Mouse (Mus musculus) limb, embryonic 14.5 days (tissue): Measurements from ENCODE around the gene Gldc. TPM values are rescaled to one million over a fixed set of nuclear protein-coding genes. Genes with fewer than 3 reads are reported as not detected.

Experiments
- ATAC-seq: fragments of 200-750 bp; cut with Nextera tagmentation; 2 replicates; pipeline ENCODE4 v1.8.0; 2017; ENCODE audit warnings: low read depth, moderate number of reproducible peaks, moderate TSS enrichment; ENCODE audit not compliant: low FRiP score
- DNase-seq: peaks from one replicate; pipeline ENCODE4 v3.0.0-alpha.2; 2015; ENCODE audit warnings: low spot score
- H3K27ac ChIP-seq: fragments of 300-500 bp; sonication (generic); replicated peaks from 2 replicates; pipeline ENCODE4 v1.5.1; 2014; ENCODE audit warnings: low read depth, mild to moderate bottlenecking, low read length, moderate library complexity, mixed read lengths
- H3K27me3 ChIP-seq: fragments of 300-500 bp; sonication (generic); 2 replicates; pipeline ENCODE4 v1.6.1; 2014; ENCODE audit warnings: low read length, mixed read lengths; ENCODE audit not compliant: control insufficient read depth, insufficient read depth
- H3K36me3 ChIP-seq: fragments of 300-500 bp; sonication (generic); 2 replicates; pipeline ENCODE4 v1.6.1; 2014; ENCODE audit warnings: mild to moderate bottlenecking, low read length, moderate library complexity, mixed read lengths; ENCODE audit not compliant: control insufficient read depth, insufficient read depth
- H3K4me1 ChIP-seq: fragments of 300-500 bp; sonication (generic); 2 replicates; pipeline ENCODE4 v1.6.1; 2014; ENCODE audit warnings: antibody characterized with exemption, low read length, mixed read lengths; ENCODE audit not compliant: control insufficient read depth, insufficient read depth
- H3K4me2 ChIP-seq: fragments of 300-500 bp; sonication (generic); replicated peaks from 2 replicates; pipeline ENCODE4 v1.6.1; 2014; ENCODE audit warnings: low read depth, mild to moderate bottlenecking, low read length, moderate library complexity; ENCODE audit not compliant: severe bottlenecking
- H3K4me3 ChIP-seq: fragments of 300-500 bp; sonication (generic); replicated peaks from 2 replicates; pipeline ENCODE4 v1.5.1; 2014; ENCODE audit warnings: low read length
- H3K9ac ChIP-seq: fragments of 300-500 bp; sonication (generic); 2 replicates; pipeline ENCODE4 v1.6.1; 2014; ENCODE audit warnings: mild to moderate bottlenecking, low read depth, low read length, moderate library complexity; ENCODE audit not compliant: severe bottlenecking
- H3K9me3 ChIP-seq: fragments of 300-500 bp; sonication (generic); 2 replicates; pipeline ENCODE4 v1.6.1; 2016; ENCODE audit warnings: low read length; ENCODE audit not compliant: control insufficient read depth
- POLR2A ChIP-seq: fragments of 200-500 bp; IDR thresholded peaks from 2 replicates; pipeline ENCODE4 v1.8.0; 2012; ENCODE audit warnings: inconsistent platforms, mild to moderate bottlenecking, moderate library complexity, borderline replicate concordance; ENCODE audit not compliant: insufficient read depth, insufficient read length; ENCODE audit errors: extremely low read depth
- WGBS: fragments of 180-500 bp; shearing (Covaris S2); extraction: QIAGEN DNeasy Blood & Tissue Kit; methylation state at CpG from one replicate; pipeline ENCODE4 v1.1.7; 2014; 5-methylcytosine and 5-hydroxymethylcytosine counted together
- polyA plus RNA-seq, 2 experiments: library from polyadenylated mRNA; depleted of rRNA in 1 of 2; stranded (reverse) in 1 of 2; unstranded in 1 of 2; fragments of >200 nt; fragmentation: Nextera tagmentation in 1 of 2; extraction: Ambion mirVana in 1 of 2; gene quantifications; 2 replicates each; pipeline versions ENCODE4 v1.2.1 to v1.2.3; 2012 to 2014

Gldc gene
- polyA plus RNA-seq, 2 experiments: 6.6 to 8.9 TPM

DNA sequence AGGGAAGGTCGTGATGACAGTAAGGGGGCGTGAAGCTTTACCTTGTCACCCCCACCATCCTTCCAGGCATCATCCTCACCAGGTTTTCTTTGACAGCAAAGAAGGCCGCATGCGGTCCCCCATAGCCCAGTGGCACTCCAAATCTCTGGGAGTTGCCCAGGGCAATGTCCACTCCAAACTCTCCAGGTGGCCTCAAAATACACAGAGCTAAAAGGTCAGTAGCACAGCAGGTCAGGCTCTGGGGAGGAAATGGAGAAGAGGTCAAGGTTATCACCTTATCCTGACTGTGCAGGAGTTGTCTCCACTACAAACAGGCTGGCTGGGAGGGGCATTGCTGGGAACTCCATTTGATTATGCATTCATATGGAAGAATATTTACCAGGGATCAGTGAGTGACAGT, 30.1 kb downstream of the Gldc start:
- TF ChIP-seq POLR2A: no peak
- H3K9me3 ChIP-seq: no peaks in the 10 kb centered on the region
- H3K4me1 ChIP-seq: no peaks in the 10 kb centered on the region
- ATAC-seq: no peak
- H3K27me3 ChIP-seq: no peaks in the 10 kb centered on the region
- no peak overlapping the region for H3K4me2 ChIP-seq
- no peaks in the 10 kb centered on the region for H3K36me3 ChIP-seq
- H3K4me3 ChIP-seq: no peak overlapping the region
- no peak overlapping the region for H3K9ac ChIP-seq
- H3K27ac ChIP-seq: no peak overlapping the region
- DNase-seq: no peak
- WGBS: 80% methylated on average over 4 of the region's 4 CpGs

DNA sequence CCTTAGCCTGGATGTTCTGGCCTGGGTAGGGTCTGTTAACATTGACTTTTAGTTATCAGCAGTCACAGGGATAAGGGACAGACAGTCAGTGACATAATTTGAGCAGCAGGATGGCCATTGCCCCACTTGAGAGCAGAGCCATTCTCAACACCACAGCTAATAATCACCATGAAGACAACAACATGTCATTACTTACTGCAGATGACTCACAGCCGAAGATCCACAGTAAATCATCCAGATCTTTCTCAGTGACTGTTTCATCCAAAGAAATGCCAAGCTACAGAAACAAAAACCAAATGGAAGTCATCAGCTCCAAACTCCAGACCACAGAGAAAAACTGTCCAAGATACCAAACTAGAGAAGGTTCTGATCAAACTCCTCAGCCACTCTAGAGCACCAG, 38.9 kb downstream of the Gldc start:
- no peak for TF ChIP-seq POLR2A
- Histone ChIP-seq H3K9ac (no peak overlapping the region), H3K4me1 (no peaks in the 10 kb centered on the region), H3K27me3 (no peaks in the 10 kb centered on the region), H3K4me3 (no peak overlapping the region), H3K4me2 (no peak overlapping the region), H3K9me3 (no peaks in the 10 kb centered on the region), H3K27ac (no peak overlapping the region), H3K36me3 (no peaks in the 10 kb centered on the region)
- ATAC-seq (no peak), DNase-seq (no peak)
- 83% methylated on average over 1 of the region's 1 CpGs for WGBS

DNA sequence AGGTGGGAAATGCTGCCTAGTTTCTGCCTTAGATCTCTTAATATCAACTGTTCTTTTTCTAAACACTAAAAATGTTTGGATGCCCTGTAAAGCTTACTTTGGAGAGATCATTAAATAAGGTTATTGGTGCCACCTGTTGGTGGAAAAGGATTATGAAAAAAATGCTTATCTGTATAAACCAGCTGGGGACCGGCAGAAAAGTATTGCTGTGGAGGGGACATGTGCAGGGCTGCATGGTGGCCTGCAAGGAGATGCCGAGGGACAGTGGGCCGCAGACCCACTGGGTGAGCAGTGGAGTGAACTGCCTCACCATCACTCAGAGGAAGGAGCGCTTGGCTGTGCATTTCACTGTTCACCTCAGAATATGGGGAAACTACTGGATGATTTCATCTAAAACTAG, 47.1 kb downstream of the Gldc start:
- no peak overlapping the region for H3K9ac ChIP-seq
- TF ChIP-seq POLR2A: no peak
- no peaks in the 10 kb centered on the region for H3K36me3 ChIP-seq
- no peak overlapping the region for H3K4me2 ChIP-seq
- no peaks in the 10 kb centered on the region for H3K27me3 ChIP-seq
- H3K4me3 ChIP-seq: no peak overlapping the region
- H3K27ac ChIP-seq: no peak overlapping the region
- no peaks in the 10 kb centered on the region for H3K4me1 ChIP-seq
- H3K9me3 ChIP-seq: no peaks in the 10 kb centered on the region
- DNase-seq (peak; percentile 68), ATAC-seq (no peak)
- WGBS: 69% methylated on average over 4 of the region's 4 CpGs

DNA sequence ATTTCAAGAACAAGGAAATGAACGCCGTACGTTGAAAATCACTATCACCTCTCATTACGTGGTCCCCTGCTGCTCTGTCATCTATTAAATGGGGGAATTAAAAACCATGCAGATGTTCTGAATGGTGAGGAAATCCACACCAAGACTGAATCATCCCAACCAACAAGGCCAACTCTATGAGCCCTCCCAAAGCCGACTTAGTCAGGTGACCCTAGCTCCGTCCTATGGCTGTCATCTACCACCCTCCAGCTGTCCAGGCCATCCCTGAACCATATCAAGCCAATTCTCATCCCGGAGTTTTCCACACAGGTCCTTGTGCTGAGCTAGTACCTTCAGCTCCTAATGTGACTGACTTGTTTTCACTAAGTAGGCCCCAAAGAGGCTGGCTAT, 49.6 kb downstream of the Gldc start:
- WGBS: 65% methylated on average over 7 of the region's 7 CpGs
- Histone ChIP-seq H3K4me2 (no peak overlapping the region), H3K36me3 (no peaks in the 10 kb centered on the region), H3K9me3 (no peaks in the 10 kb centered on the region), H3K4me3 (no peak overlapping the region), H3K9ac (no peak overlapping the region), H3K4me1 (no peaks in the 10 kb centered on the region), H3K27ac (no peak overlapping the region), H3K27me3 (no peaks in the 10 kb centered on the region)
- DNase-seq (no peak), ATAC-seq (no peak)
- no peak for TF ChIP-seq POLR2A

DNA sequence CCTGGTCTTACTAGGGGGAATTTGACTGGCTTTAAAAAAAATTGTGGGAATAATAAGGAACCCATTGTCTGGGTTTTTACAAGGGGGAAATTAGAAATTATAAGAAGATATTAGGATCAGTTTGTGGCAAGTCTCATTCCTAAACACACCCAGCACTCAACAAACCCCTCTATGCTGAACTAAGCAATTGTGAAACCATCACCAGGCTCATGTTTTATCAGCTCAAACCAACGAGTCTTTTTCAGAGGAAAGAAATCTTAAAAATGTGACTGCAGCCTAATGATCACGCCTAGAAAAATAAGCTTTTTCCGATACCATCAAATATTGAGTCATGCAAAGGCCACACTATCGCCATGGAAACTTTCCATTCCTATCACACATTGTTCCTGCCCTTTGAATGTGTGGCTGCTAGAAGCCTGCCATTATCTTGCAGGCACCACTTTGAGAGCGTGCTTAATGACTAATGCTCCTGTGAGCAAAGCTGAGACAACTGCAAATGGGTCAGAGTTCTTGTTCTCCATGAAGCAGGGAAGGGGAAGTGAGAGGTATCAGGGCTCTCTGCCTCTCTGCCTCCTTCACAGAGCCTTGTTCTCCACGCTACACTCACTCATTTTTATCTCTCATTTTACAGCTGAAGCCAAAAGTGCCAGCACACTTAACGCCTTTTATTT, 50.1 kb downstream of the Gldc start:
- H3K9me3 ChIP-seq: no peaks in the 10 kb centered on the region
- no peak for TF ChIP-seq POLR2A
- no peaks in the 10 kb centered on the region for H3K27me3 ChIP-seq
- H3K4me3 ChIP-seq: no peak overlapping the region
- H3K36me3 ChIP-seq: no peaks in the 10 kb centered on the region
- no peak overlapping the region for H3K27ac ChIP-seq
- H3K4me2 ChIP-seq: no peak overlapping the region
- no peaks in the 10 kb centered on the region for H3K4me1 ChIP-seq
- WGBS: 60% methylated on average over 7 of the region's 7 CpGs
- ATAC-seq: no peak
- DNase-seq: no peak
- no peak overlapping the region for H3K9ac ChIP-seq
